Mouse (Mus musculus): ENCODE results near the gene Lrfn2. TPM values are rescaled to one million over a fixed set of nuclear protein-coding genes. Genes with fewer than 3 reads are reported as not detected.

The Lrfn2 gene
- polyA plus RNA-seq, 1 experiment from 2014 or later, result 8.7 TPM

DNA sequence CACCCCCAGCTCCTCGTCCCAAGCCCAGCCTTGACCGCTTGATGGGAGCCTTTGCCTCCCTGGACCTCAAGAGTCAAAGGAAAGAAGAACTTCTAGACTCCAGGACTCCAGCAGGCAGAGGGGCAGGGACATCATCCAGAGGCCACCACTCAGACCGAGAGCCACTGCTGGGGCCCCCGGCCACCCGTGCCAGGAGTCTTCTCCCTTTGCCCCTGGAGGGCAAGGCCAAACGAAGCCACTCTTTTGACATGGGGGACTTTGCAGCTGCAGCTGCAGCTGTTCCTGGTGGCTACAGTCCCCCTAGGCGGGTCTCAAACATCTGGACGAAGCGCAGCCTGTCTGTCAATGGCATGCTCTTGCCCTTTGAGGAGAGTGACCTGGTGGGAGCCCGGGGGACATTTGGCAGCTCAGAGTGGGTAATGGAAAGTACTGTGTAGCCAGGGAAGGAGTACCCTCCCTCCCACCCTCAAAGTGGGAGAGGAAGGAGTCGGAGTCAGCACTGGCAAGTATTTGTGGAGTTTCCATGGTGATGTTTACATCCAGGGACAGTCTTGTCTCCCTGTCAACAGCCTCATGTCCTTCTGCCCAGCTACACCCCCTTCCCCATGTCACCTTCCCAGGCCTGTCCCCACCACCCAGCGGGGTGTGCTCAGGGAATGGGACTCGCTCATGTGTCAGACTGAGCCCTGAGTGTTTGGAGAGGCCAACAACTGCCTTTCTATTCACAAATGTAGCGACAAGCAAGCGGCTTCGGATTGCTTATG is 164.8 kb downstream of the Lrfn2 start:
- Histone ChIP-seq H3K27ac (replicated peaks) (no peak overlapping the region), H3K36me3 (no peaks in the 10 kb centered on the region), H3K9ac (replicated peaks) (no peak overlapping the region), H3K4me2 (replicated peaks) (no peak overlapping the region), H3K4me1 (no peaks in the 10 kb centered on the region), H3K9me3 (no peaks in the 10 kb centered on the region), H3K27me3 (no peaks in the 10 kb centered on the region), H3K4me3 (no peak overlapping the region)
- 85% methylated on average over 16 of the region's 16 CpGs for WGBS
- ATAC-seq (replicated peaks), result no peak

DNA sequence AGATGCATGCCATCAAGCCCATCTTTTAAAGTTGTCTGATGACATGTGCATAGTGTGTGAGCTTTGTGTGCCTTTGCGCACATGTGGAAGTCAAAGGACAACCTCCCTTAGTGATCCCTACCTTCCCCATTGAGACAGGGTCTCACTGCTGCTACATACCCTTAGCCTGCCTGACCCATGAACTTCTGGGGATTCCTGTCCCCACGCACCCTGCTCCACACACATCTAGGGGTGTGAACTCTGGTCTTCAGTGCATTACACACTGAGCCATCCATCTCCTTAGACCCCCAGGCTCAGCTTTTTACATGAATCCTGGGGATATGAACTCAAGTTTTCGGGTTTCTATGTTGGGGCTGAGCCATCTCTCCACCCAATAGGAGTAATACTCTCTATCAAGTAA is 179.2 kb downstream of the Lrfn2 start:
- H3K4me2 ChIP-seq (replicated peaks), result no peak overlapping the region
- no peaks in the 10 kb centered on the region for H3K27me3 ChIP-seq
- no peak overlapping the region for H3K9ac ChIP-seq (replicated peaks)
- H3K9me3 ChIP-seq, result no peaks in the 10 kb centered on the region
- H3K4me3 ChIP-seq, result no peak overlapping the region
- H3K4me1 ChIP-seq, result no peaks in the 10 kb centered on the region
- H3K36me3 ChIP-seq, result no peaks in the 10 kb centered on the region
- no peak for ATAC-seq (replicated peaks)
- 93% methylated on average over 3 of the region's 3 CpGs for WGBS
- H3K27ac ChIP-seq (replicated peaks), result no peak overlapping the region

DNA sequence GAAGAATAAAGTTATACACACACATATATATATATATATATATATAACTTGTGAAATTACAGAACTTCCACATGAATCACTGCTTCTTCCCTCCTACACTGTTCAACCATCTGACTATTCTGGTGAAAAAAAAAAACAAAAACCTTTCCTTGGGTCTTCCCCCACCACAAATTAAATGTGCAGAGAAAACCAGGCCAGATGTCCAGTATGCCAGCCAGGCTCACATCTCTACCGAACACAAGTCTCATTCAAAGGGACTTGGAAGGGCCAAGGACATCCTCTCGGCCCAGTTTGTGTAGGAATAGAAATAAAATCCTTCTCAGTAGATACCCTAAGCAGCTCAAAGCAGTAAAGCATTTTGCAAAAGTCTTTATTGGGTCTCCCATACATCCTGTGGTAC is 179.7 kb downstream of the Lrfn2 start:
- Histone ChIP-seq H3K4me3 (no peak overlapping the region), H3K9ac (replicated peaks) (no peak overlapping the region), H3K27ac (replicated peaks) (no peak overlapping the region), H3K9me3 (no peaks in the 10 kb centered on the region), H3K27me3 (no peaks in the 10 kb centered on the region), H3K4me2 (replicated peaks) (no peak overlapping the region), H3K36me3 (no peaks in the 10 kb centered on the region), H3K4me1 (no peaks in the 10 kb centered on the region)
- no peak for ATAC-seq (replicated peaks)
- 94% methylated on average over 2 of the region's 2 CpGs for WGBS

DNA sequence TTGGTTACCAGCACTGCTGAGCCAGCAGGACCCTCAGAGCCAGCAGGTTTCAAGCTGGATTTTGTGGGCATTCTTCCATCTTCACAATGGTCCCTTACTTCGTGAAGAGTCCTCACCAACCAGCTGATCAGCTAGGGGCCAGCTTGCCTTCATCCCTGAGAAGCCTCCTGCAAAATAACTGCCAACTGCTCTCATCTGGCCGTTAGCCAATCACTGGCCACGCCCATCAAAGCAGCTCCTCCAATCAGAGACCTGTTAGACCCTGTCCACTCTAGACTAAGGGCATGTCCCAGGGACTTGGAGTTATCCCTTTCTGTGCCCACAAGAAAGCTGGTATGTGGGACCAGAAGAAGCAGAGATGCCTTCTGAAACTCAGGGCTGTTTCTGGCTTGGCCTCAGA is 181.2 kb downstream of the Lrfn2 start:
- Histone ChIP-seq H3K9me3 (no peaks in the 10 kb centered on the region), H3K4me1 (no peaks in the 10 kb centered on the region; the same call in 1 of the 2 replicates), H3K9ac (replicated peaks) (no peak overlapping the region), H3K27me3 (no peaks in the 10 kb centered on the region), H3K27ac (replicated peaks) (no peak overlapping the region), H3K4me3 (no peak overlapping the region), H3K4me2 (replicated peaks) (no peak overlapping the region), H3K36me3 (no peaks in the 10 kb centered on the region)
- ATAC-seq (replicated peaks), result no peak
- 37% methylated on average over 3 of the region's 3 CpGs for WGBS

DNA sequence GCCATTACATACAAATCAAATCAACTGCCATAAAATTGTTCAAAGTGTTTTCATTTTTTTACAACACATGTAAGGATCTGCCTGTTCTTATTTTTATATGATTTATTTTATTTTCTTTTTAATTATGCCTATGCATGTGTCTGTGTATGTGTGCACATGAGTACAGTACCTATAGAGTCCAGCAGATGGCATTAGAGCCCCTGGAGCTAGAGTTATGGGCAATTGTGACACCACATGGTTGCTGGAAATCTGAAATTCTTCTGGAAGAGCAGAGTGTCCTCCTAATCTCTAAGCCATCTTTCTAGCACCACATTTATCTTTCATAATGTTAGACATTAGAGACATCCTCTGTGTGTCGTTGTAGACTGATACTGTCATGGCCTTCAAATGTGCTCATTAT is 192.0 kb downstream of the Lrfn2 start:
- Histone ChIP-seq H3K9me3 (no peaks in the 10 kb centered on the region), H3K4me1 (no peaks in the 10 kb centered on the region), H3K27me3 (no peaks in the 10 kb centered on the region), H3K4me3 (no peak overlapping the region), H3K9ac (replicated peaks) (no peak overlapping the region), H3K36me3 (no peaks in the 10 kb centered on the region), H3K4me2 (replicated peaks) (no peak overlapping the region), H3K27ac (replicated peaks) (no peak overlapping the region)
- 83% methylated on average over 1 of the region's 1 CpGs for WGBS
- ATAC-seq (replicated peaks), result no peak

DNA sequence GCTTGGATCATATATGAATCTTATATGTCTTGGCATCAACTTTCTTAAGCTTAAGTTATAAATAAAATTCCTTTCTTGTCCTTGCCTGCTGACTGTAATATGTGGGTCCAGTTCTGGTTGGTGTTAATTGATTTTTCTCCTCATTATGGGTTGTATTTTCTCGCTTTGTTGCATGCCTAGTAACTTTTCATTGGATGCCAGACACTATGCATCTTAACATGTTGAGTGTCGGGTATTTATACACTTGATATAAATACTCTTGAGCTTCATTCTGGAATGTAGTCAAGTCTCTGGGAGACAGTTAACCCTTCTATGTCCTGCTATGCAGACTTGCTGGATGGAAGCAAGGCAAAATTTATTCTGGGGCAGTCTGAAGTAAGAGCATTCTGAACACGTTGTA is 192.5 kb downstream of the Lrfn2 start:
- no peak overlapping the region for H3K27ac ChIP-seq (replicated peaks)
- ATAC-seq (replicated peaks), result no peak; the same call in 1 of the 2 replicates
- no peaks in the 10 kb centered on the region for H3K9me3 ChIP-seq
- no peak overlapping the region for H3K9ac ChIP-seq (replicated peaks)
- no peak overlapping the region for H3K4me3 ChIP-seq
- WGBS, result 53% methylated on average over 3 of the region's 3 CpGs
- H3K36me3 ChIP-seq, result no peaks in the 10 kb centered on the region
- H3K4me2 ChIP-seq (replicated peaks), result no peak overlapping the region
- H3K27me3 ChIP-seq, result no peaks in the 10 kb centered on the region
- no peaks in the 10 kb centered on the region for H3K4me1 ChIP-seq

Small RNA genes lying within 50 kb of the gene (microRNA-seq; reads per million reads assigned to microRNA genes)
- not detected for gene Gm44304

Data from forebrain, embryonic 15.5 days (tissue).